Mouse (Mus musculus): ENCODE data around the gene Zbtb20.

Gene Zbtb20

DNA sequence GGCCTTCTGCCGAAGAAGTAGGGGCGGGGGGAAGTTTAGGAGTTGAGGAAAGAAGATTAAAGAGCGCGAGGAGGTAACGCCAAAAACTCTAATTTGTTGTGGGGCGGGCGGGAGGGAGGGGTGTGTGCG is at the start of gene Zbtb20:
TSS of gene Zbtb20 (plus strand) at position 30 of the 129 bp plus-strand sequence.
- in situ Hi-C loops (cut with MboI; ENCODE audit: unreplicated experiment in 2 of 2): loop anchor here in 1 of 2 experiments (5.0 to 25.0 kb wide), 4 partner anchors 37 to 1862 kb away; partner anchors contain the start of genes Atp6v1a, Gtpbp8 and Naa50

DNA sequence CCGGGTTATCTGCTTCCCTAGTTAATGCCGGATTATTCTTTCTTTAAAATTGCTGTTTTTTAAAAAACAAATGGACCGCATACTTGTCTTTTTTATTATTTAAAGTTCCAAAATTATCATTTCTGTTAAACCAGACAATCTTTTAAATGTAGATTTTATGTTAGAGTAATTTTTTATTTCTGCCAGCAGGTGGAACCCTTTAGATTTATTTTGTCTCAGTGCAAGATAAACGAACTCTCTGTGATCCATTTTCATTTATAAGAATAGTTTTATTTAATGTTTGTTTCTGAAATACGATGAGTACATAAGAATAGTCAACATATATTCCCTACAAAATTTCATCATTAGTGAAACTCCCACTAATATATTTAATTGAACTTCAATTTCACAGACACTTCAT is 39.7 kb upstream of the Zbtb20 start:
- in situ Hi-C loops (cut with MboI; ENCODE audit: unreplicated experiment in 2 of 2): loop anchor here (5.0 to 25.0 kb wide), 6 partner anchors 76 to 1226 kb away; partner anchors contain the start of gene Gramd1c (in 2 of the 2)

DNA sequence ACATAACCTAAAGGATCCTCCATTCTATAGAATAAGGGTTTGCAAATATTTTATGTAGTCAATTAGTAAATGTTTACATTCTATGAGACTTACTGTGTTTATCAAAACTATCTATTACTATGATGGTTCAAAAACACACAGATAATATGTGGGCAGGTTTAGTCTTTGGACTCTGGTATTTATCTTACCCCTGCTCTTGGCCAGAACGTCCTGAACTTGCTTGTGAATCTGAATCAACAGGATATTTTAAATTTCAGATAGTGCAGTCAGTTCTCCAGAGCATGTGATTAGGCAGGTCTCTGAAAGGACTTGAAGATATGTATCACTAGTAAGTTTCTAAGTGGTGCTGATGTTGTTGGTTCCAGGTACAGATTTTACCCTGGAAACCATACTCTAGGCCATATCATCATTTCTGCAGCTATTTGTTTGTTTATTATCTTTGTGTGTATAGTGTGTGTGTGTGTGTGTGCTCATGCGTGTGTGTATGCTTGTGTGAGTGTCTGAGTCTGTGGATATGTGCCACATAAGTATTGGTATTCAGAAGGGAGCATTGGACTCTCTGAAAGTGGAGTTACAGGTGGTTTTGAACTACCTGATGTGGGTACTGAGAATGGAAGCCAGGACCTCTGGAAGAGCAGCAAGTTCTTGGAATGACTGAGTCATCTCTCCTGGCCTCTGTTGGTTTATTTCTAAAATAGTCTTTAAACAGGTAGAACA is 39.1 kb upstream of the Zbtb20 start:
- in situ Hi-C loops (cut with MboI; ENCODE audit: unreplicated experiment in 2 of 2): loop anchor here (5.0 to 25.0 kb wide), 6 partner anchors 76 to 1226 kb away; partner anchors contain the start of gene Gramd1c (in 2 of the 2)

DNA sequence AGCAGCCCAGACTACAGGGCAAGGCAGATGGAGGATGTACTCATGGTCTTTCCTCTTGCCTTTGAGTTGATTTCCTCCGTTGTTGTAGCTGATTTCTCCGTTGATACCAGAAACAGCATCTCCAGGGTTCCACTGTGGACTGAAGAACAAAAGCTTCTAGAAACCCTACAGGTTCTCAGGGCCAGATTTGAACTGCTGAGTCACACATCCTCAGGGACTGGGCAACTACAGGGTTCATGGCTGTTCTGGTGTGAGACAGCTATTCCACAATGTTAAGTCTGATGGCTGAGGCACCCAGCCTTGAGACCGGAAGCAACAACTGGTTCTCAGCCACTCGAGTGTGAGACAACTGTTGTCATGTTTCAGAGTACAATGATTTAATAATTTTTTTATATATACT is 37.5 kb upstream of the Zbtb20 start:
- in situ Hi-C loops (cut with MboI; ENCODE audit: unreplicated experiment in 2 of 2): loop anchor here (5.0 to 25.0 kb wide), 6 partner anchors 74 to 1224 kb away; partner anchors contain the start of gene Gramd1c (in 2 of the 2)

DNA sequence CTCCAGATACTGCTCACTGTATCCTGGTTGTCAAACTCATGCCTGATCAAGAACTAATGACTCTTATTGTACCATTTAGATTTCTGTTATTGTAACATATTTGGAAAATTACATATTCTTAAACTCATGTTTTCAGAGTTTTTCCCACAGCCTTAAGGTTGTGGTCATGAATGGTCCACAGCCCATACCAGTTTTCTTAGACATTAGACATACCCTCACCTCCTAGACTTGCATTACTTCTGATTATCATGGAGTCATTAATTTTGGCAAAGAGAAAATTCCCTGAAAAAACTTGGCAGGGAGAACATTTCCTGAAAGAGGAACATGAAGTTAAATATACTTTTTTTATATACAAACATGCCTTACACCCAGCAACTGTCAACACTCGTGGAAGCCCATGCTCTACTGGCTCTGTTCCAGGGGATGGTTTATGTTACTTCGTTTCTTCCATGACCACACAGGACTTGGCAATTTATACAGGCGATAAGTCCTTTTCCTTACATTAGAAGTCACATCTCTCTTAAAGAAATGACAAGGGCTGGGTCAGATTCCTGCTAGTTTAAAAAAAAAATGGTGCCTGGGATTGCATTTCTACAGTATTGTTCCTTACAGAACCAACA is 18.0 kb upstream of the Zbtb20 start:
- in situ Hi-C loops (cut with MboI; ENCODE audit: unreplicated experiment in 2 of 2): no loop called here

DNA sequence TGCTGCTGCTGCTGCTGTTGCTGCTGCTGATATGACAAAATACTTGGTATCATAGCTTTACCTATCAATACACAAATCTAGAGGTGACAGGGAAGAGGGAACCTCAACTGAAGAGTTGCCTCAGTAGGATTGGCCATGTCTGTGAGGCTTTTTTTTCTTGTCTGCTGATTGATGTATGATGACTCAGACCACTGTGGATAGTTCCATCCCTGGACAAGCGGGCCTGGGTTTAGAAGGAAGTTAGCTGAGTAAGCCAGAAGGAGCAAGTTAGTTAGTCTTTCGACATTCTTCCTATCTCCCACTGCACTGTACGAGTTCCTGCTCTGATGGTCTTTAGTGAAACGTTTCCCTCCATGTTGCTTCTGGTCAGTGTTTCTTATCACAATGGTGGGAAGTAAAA is 16.4 kb upstream of the Zbtb20 start:
- in situ Hi-C loops (cut with MboI; ENCODE audit: unreplicated experiment in 2 of 2): no loop called here

DNA sequence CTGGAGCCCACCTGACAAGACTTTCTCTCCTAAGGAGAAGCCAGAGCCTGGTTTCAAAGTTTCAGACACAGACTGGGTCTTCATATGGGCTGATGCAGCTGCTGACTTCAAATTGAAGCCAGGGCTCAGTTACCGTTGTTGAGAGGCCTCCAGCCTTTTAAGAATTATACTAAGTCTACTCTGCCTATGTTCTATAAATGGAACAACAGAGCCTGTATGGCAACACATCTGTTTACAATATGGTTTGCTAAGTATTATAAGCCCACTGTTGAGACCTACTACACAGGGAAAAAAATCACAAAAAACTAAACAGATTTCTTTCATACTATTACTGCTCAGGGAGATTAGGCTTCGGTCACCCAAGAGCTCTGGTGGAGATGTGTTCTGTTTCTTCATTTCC is 12.4 kb upstream of the Zbtb20 start:
- in situ Hi-C loops (cut with MboI; ENCODE audit: unreplicated experiment in 2 of 2): no loop called here

DNA sequence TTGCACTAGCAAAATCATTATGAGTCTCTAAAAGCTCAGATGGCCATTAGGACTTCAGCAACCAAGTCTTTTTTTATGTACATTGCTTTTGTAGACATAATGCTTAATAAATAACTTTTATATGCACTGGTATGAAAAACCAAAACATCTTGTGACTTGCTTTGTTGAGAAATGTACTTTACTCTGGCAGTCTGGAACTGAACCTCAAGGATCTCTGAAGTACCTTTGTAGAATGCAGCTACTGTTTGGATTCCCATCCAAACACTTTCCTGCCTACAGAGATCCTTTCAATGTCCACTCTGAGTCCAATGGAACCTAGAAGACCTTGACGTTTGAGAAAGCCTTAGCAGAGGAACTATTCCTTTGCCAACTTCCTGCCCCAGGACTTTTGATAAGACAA is 9.6 kb upstream of the Zbtb20 start:
- in situ Hi-C loops (cut with MboI; ENCODE audit: unreplicated experiment in 2 of 2): no loop called here

DNA sequence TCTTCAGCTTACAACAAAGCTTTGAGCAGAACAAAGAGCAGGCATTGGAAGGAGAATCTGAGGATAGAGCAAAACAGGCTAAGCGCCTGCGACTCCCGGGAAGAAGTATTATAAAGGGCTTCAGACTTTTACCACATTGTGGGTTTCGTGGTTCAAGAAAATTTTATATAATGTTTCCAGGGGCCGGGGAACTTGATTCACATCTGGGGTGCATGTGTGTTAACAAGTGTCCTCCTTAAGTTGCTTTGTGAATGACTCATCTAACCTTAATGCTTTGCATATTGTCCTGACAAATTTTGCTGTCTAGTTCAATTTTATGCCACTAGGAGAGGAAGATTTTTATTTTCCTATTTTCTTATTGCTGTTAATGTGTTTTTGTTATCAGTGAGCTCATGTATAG is 3.6 kb upstream of the Zbtb20 start:
- in situ Hi-C loops (cut with MboI; ENCODE audit: unreplicated experiment in 2 of 2): loop anchor here in 1 of 2 experiments (10.0 kb wide), 1 partner anchor 87 kb away; no protein-coding TSS in a partner anchor

DNA sequence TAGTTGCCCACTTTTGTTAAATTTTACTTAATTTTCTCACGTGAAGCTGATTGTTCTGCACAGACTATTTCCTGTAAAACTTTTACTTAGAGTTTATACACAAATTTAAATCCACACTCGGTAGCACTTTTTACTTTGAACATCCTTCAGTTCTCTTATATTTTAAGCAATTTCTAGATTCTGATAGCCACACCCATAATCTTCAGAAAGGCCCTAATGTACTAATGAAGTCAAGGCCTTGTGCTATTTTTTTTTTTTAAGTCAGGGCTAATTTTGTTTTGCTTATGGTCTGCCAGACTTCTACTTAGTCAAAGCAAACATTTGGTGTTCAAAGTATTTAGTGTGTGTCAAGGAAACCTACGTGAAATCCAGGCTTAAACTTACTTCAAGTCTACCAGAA is 1.7 kb upstream of the Zbtb20 start:
- in situ Hi-C loops (cut with MboI; ENCODE audit: unreplicated experiment in 2 of 2): loop anchor here in 1 of 2 experiments (10.0 kb wide), 1 partner anchor 89 kb away; no protein-coding TSS in a partner anchor

DNA sequence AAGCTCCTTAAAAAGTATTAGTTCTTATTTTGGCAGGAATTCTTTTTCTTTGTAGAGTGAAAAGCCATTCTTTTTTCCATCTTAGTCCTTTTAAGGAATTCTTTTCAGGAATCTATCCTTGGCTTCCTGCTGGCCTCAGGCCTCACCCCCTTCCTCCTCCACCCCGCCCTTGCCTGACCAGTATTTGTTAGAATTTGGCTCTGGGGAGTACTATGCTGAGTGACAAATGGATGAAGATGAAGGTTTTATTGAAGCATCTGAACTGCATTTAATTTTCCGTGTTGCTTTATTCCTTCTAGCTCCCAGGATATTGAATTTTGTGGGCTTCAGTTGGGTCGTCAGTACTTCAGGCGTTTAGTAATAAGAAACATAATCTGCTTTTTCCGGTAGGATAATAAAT is 1.2 kb upstream of the Zbtb20 start:
- in situ Hi-C loops (cut with MboI; ENCODE audit: unreplicated experiment in 2 of 2): loop anchor here in 1 of 2 experiments (10.0 kb wide), 1 partner anchor 90 kb away; no protein-coding TSS in a partner anchor

DNA sequence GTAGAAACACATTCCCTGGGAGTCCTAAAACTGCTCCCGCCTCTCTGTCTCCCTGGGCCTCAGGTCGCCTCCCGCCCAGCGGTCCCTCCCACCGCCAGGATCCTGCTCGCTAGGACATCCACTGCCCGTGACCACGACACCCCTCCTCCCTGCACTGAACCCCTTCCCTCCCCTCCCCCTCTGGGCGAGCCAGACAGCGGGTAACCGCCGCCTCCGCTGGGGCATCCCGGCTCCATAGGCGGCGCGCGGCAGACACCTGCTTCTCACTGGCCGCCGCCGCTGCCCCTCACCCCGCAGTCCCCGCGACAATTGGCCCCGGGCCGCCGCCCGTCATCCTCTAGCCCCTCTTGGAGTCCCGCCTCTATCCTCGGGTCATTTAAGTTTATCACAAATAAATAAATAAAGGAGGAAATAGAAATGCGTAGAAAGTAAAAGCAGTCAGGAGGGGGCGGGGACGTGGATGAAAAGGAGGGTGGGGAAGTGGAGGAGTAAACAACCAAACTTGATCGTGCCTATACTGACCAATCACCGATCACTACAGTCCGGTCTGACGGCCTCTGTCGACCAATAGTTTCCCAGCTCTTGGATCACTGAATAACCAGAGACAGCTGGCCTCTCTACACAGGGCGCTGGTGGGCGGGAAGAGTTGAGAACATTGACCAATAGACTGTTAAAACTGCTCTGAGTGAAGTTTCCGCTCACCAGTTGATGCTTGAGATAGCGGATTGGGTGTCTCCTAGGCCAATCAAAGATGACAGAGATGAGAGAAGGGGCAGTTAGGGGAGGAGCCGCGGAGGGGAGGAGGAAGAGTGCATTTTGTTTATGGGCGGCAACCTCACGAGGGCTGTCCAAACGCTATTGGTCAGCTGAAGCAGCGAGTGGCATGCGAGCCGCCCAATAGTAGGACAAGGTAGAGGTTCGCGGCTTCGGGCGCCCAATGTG is 500 bp upstream of the Zbtb20 start:
- in situ Hi-C loops (cut with MboI; ENCODE audit: unreplicated experiment in 2 of 2): loop anchor here in 1 of 2 experiments (5.0 to 25.0 kb wide), 4 partner anchors 37 to 1862 kb away; partner anchors contain the start of genes Atp6v1a, Gtpbp8 and Naa50

DNA sequence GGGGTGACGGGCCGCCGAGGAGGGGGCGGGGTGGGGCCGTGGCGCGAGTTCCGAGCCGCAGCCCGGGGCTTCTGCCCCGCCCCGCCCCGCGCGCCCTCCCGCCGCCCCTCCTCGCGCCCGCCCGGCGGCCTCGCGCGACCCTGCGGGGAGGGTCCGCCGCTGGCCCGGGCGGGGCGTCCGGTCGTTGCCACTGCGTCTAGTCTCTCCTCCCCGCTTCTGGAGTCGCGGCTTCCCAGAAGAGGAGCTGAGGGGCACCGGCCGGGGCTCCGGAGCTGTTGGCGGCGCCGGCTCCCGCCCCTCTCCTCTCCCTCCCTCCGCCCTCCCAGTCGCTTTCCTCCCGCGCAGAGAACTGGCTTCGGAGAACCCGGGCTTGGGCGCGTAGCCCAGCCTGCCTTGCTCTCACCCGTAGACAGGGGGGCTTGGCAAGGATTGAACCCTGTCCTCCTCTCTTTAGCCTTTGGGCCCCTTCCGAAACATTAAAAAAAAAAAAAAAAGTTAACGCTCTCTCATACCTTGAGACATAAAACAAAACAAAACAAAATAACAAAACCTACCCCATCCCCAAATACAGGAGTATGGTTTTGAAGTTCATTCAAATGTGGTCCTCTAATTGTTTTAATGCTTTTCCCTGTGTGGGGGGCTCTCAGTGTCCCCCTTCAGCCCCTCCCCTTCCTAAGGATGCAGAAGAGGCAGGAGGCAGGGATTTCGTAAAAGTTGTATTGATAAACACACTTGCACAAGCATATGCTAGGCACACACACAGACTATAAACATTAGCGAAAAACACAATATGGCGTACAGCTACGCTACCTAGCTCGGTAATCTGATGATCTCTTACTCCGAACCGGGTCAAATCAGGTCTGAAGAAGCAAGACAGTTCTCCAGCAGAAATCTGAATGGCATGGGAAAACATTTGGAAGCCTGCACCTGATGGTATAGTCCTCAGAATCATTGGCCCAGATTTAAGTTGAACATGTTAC is 630 bp downstream of the Zbtb20 start:
- in situ Hi-C loops (cut with MboI; ENCODE audit: unreplicated experiment in 2 of 2): loop anchor here in 1 of 2 experiments (5.0 to 25.0 kb wide), 4 partner anchors 36 to 1861 kb away; partner anchors contain the start of genes Atp6v1a, Gtpbp8 and Naa50

DNA sequence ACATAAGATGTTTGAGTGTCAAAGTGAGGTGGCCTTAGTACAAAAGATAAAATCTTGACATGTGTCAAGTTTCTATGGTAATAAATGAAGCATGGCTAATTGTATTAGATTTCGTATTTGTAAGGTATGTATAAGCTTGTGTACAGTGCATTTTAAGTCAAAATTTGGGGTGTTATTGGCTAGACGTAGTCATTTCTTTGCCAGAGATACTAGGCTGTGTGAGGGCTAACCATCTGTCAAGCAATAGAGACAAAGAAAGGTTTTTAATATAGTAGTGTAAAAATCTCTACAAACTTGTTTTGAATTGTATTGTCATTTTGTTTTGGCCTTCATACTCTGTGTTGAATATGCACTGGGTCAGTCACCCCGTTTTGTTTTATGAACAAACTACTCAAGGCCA is 4.4 kb downstream of the Zbtb20 start:
- in situ Hi-C loops (cut with MboI; ENCODE audit: unreplicated experiment in 2 of 2): loop anchor here in 1 of 2 experiments (25.0 kb wide), 2 partner anchors 1257 to 1857 kb away; partner anchors contain the start of genes Atp6v1a, Gtpbp8 and Naa50

DNA sequence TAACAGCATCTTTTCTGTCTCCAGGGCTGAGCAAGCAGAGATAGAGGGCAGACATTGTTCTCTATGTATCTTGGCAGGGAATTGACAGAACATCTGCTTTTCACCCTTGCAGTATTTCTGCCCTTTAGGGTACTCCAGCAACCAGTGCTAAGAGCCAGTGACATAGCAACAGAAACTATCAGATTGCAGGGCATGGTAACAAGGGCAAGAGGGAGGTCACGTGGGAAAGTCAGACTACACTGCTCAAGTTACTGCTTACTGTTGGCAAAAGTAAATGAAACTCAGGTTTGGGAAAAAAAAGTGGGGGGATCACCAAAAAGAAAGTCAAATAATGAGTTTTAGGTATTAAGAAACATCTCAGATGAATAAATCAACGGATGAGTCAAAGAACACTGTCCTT is 9.9 kb downstream of the Zbtb20 start:
- in situ Hi-C loops (cut with MboI; ENCODE audit: unreplicated experiment in 2 of 2): loop anchor here in 1 of 2 experiments (25.0 kb wide), 2 partner anchors 1252 to 1852 kb away; partner anchors contain the start of genes Atp6v1a, Gtpbp8 and Naa50

DNA sequence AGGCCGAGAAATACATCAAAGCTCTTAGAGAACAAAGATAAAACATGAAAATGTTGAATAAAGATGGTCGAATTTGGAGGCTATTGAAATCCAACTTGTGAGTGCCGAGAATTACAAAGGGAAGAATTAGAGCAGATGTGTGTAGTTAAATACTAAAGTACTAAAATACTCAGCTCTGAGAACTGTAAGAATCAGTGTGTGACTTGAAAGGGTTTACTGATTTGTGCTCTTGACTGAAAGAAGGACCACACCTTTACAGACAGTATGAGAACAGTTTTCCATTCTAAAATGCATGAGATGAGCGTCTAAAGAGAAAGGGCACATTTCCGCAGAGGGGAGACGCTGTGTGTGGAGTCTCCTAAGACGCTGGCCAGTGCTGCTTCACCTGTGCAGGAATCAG is 10.3 kb downstream of the Zbtb20 start:
- in situ Hi-C loops (cut with MboI; ENCODE audit: unreplicated experiment in 2 of 2): loop anchor here in 1 of 2 experiments (25.0 kb wide), 2 partner anchors 1251 to 1851 kb away; partner anchors contain the start of genes Atp6v1a, Gtpbp8 and Naa50

DNA sequence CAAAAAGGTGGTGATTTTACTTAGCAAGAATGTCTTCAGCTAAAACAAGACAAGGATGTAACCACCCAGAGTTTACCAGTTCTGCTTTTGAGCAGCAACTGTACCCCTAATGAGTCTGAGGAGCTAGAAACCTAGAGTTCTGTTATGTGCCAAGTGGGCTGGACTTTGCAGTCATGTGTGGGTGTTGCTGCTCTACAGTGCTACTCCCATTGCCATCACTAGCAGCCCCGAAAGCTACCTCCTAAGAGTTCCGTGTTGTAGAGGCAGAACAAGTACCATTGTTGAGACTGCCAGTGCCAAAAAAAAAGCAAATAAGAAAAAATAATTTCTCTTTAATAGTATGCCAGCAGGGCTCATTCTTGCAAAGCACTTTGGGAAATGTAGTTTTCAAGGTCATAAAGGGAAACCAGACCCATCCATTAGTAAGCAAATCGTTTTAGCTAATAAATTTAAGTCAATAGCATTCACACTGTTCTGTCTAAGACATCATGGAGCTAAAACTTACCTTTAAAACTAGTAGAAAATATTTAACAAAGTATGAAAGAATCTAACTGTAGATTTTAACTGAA is 21.5 kb downstream of the Zbtb20 start:
- in situ Hi-C loops (cut with MboI; ENCODE audit: unreplicated experiment in 2 of 2): loop anchor here in 1 of 2 experiments (25.0 kb wide), 2 partner anchors 1240 to 1840 kb away; partner anchors contain the start of genes Atp6v1a, Gtpbp8 and Naa50

DNA sequence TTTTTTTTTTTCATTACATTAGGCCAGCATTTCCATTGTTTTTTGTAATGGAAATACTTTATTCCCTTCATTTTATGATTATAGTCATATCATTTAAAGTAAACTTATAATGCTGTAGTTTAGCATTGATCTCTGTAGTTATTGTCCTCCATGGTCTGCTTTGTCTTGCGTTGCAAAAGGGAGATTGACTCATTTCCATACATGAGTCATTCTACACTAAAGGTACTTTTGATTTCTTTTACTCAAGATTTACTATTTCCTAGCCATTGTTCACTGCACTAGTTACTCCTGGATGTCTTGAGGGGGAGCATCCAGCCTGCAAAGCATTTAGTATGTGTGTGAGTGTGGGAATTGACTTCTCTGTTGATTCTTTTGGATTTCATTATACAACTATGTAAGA is 24.6 kb downstream of the Zbtb20 start:
- in situ Hi-C loops (cut with MboI; ENCODE audit: unreplicated experiment in 2 of 2): loop anchor here in 1 of 2 experiments (25.0 kb wide), 1 partner anchor 713 kb away; no protein-coding TSS in a partner anchor

DNA sequence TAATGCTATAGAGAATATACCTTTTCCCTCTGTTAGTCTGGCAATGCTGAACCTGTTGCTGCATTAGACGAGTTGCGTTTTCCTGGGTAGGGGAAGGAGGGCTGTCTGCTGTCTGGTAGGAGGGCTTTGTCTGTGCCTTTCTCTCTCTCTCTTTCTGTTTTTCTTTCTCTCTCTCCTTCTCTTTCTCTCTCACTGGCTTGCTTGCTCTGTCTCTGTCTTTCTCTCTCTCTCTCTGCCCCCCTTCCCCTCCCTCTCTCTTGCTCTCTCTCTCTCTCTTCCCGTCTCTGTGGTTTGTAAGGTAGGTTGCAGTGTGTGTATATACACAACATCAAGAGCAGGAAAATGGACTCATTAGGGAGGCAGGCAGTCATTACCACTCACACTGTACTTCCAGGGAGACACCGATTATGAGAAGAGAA is 31.6 kb downstream of the Zbtb20 start:
- in situ Hi-C loops (cut with MboI; ENCODE audit: unreplicated experiment in 2 of 2): loop anchor here in 1 of 2 experiments (25.0 kb wide), 1 partner anchor 720 kb away; no protein-coding TSS in a partner anchor
